ENCODE assay signal across 23 mouse cellular contexts in genomic region chr10:39455344-39455743, GRCm38 (mm10).
DNase-seq lines count a peak whose midpoint lies in the region; ATAC-seq and TF ChIP-seq lines count a peak whose summit lies in the region.
"Had no signal": no experiment of that assay in that cellular context is flagged by ENCODE, and none has a peak within 500 bp of the region (broad histone marks: within the 10 kb centered on the region; RNA-seq: fewer than 3 reads in every experiment).

No protein-coding gene starts in this region.

- H3K36me3 ChIP-seq in embryonic facial prominence, embryonic 15.5 days = no peaks in the 10 kb centered on the region; the same call in 1 of the 2 replicates
- H3K36me3 ChIP-seq in embryonic facial prominence, embryonic 10.5 days (replicated peaks) = peaks cover 3% of the 10 kb centered on the region; the same call in 1 of the 2 replicates
- no peaks in the 10 kb centered on the region for H3K36me3 ChIP-seq in liver, embryonic 12.5 days
- no peaks in the 10 kb centered on the region for H3K36me3 ChIP-seq in liver, postnatal 0 days (replicated peaks; ENCODE audit: insufficient read depth, low read length)
- no peaks in the 10 kb centered on the region for H3K36me3 ChIP-seq in macrophage (ENCODE audit: inconsistent target)
- H3K36me3 ChIP-seq in kidney, embryonic 16.5 days (ENCODE audit: insufficient read depth, low read length) = no peaks in the 10 kb centered on the region
- H3K36me3 ChIP-seq: forebrain, embryonic 15.5 days; heart, embryonic 10.5 days; hindbrain, embryonic 12.5 days; intestine, embryonic 15.5 days had no signal

- peak overlapping the region; percentile 17; the same call in 1 of the 2 replicates for H3K27ac ChIP-seq in embryonic facial prominence, embryonic 15.5 days (replicated peaks)
- no peak overlapping the region; the same call in 1 of the 2 replicates for H3K27ac ChIP-seq in embryonic facial prominence, embryonic 10.5 days (replicated peaks)
- peak overlapping the region; percentile 59; the same call in 1 of the 2 replicates for H3K27ac ChIP-seq in liver, embryonic 12.5 days
- H3K27ac ChIP-seq in liver, postnatal 0 days (ENCODE audit: low read depth) = no peak overlapping the region
- peak overlapping the region; percentile 85 for H3K27ac ChIP-seq in bone marrow macrophage, adult 2 months (ENCODE audit: insufficient read depth, low read depth, low read length)
- peak overlapping the region; percentile 88 for H3K27ac ChIP-seq in macrophage
- H3K27ac ChIP-seq in kidney, embryonic 16.5 days (ENCODE audit: low read length) = no peak overlapping the region
- H3K27ac ChIP-seq: forebrain, embryonic 15.5 days; heart, adult 2 months; heart, embryonic 10.5 days; heart, embryonic 13.5 days; hindbrain, embryonic 12.5 days; intestine, embryonic 15.5 days had no signal

- H3K4me1 ChIP-seq in embryonic facial prominence, embryonic 15.5 days = peaks cover 38% of the 10 kb centered on the region
- peaks cover 64% of the 10 kb centered on the region for H3K4me1 ChIP-seq in embryonic facial prominence, embryonic 10.5 days
- peaks cover 72% of the 10 kb centered on the region for H3K4me1 ChIP-seq in liver, embryonic 12.5 days
- peaks cover 7% of the 10 kb centered on the region; the same call in 1 of the 2 replicates for H3K4me1 ChIP-seq in liver, postnatal 0 days (ENCODE audit: insufficient read depth)
- peaks cover 64% of the 10 kb centered on the region for H3K4me1 ChIP-seq in bone marrow macrophage, adult 2 months (ENCODE audit: control insufficient read depth, insufficient read depth, low read length)
- H3K4me1 ChIP-seq in kidney, embryonic 16.5 days (ENCODE audit: insufficient read depth, low read length) = peaks cover 27% of the 10 kb centered on the region

- TF ChIP-seq POLR2A in bone marrow macrophage, adult 2 months (IDR thresholded peaks at IDR 0.05; ENCODE audit: borderline replicate concordance, low read depth, low read length) = no peak

- no peak for TF ChIP-seq EP300 in liver, postnatal 0 days (IDR thresholded peaks at IDR 0.05; ENCODE audit: low read depth)

- no peak overlapping the region for H3K4me2 ChIP-seq in embryonic facial prominence, embryonic 15.5 days (replicated peaks)
- H3K4me2 ChIP-seq in liver, embryonic 12.5 days = no peak overlapping the region
- no peak overlapping the region for H3K4me2 ChIP-seq in liver, postnatal 0 days (ENCODE audit: low read depth, low read length)
- no peak overlapping the region for H3K4me2 ChIP-seq in kidney, embryonic 16.5 days (replicated peaks; ENCODE audit: low read depth, low read length)
- H3K4me2 ChIP-seq: forebrain, embryonic 15.5 days; heart, embryonic 13.5 days; hindbrain, embryonic 12.5 days; intestine, embryonic 15.5 days had no signal

- no peak overlapping the region for H3K9ac ChIP-seq in embryonic facial prominence, embryonic 15.5 days
- no peak overlapping the region for H3K9ac ChIP-seq in liver, embryonic 12.5 days
- H3K9ac ChIP-seq in liver, postnatal 0 days (replicated peaks) = no peak overlapping the region
- H3K9ac ChIP-seq in kidney, embryonic 16.5 days (replicated peaks; ENCODE audit: low read length) = no peak overlapping the region
- H3K9ac ChIP-seq: forebrain, embryonic 15.5 days; heart, embryonic 13.5 days; hindbrain, embryonic 12.5 days; intestine, embryonic 15.5 days had no signal

- no peaks in the 10 kb centered on the region for H3K27me3 ChIP-seq in embryonic facial prominence, embryonic 15.5 days
- H3K27me3 ChIP-seq in embryonic facial prominence, embryonic 10.5 days (replicated peaks; ENCODE audit: low read depth, poor library complexity, severe bottlenecking) = no peaks in the 10 kb centered on the region
- no peaks in the 10 kb centered on the region for H3K27me3 ChIP-seq in liver, embryonic 12.5 days (replicated peaks)
- H3K27me3 ChIP-seq in liver, postnatal 0 days (ENCODE audit: insufficient read depth, low read length) = no peaks in the 10 kb centered on the region
- no peaks in the 10 kb centered on the region for H3K27me3 ChIP-seq in kidney, embryonic 16.5 days (ENCODE audit: insufficient read depth, low read length)
- H3K27me3 ChIP-seq: forebrain, embryonic 15.5 days; heart, embryonic 13.5 days; hindbrain, embryonic 12.5 days; intestine, embryonic 15.5 days had no signal

- TF ChIP-seq CTCF in liver, postnatal 0 days (IDR thresholded peaks at IDR 0.05; ENCODE audit: low read depth) = no peak
- TF ChIP-seq CTCF in bone marrow macrophage, adult 2 months (IDR thresholded peaks at IDR 0.05; ENCODE audit: low read depth, low read length) = no peak

- no peak for ATAC-seq in embryonic facial prominence, embryonic 15.5 days (ENCODE audit: insufficient number of reproducible peaks, low FRiP score, low TSS enrichment, low read depth)
- ATAC-seq in liver, embryonic 12.5 days = no peak
- ATAC-seq in liver, postnatal 0 days = no peak
- no peak for ATAC-seq in kidney, embryonic 16.5 days (ENCODE audit: low FRiP score, low TSS enrichment)
- ATAC-seq: forebrain, embryonic 15.5 days; hindbrain, embryonic 16.5 days; intestine, embryonic 15.5 days had no signal

- no peak overlapping the region for H3K4me3 ChIP-seq in embryonic facial prominence, embryonic 15.5 days (replicated peaks)
- no peak overlapping the region for H3K4me3 ChIP-seq in embryonic facial prominence, embryonic 10.5 days
- no peak overlapping the region for H3K4me3 ChIP-seq in liver, embryonic 12.5 days
- no peak overlapping the region for H3K4me3 ChIP-seq in liver, postnatal 0 days (ENCODE audit: low read depth, low read length)
- no peak overlapping the region for H3K4me3 ChIP-seq in bone marrow macrophage, adult 2 months (ENCODE audit: insufficient read depth, low read length)
- no peak overlapping the region for H3K4me3 ChIP-seq in macrophage (ENCODE audit: inconsistent target)
- no peak overlapping the region for H3K4me3 ChIP-seq in kidney, embryonic 16.5 days (ENCODE audit: low read length)
- H3K4me3 ChIP-seq: forebrain, embryonic 15.5 days; heart, adult 2 months; heart, embryonic 10.5 days; heart, embryonic 13.5 days; hindbrain, embryonic 12.5 days; intestine, embryonic 15.5 days had no signal

- no peaks in the 10 kb centered on the region for H3K9me3 ChIP-seq in embryonic facial prominence, embryonic 15.5 days (replicated peaks)
- no peaks in the 10 kb centered on the region for H3K9me3 ChIP-seq in embryonic facial prominence, embryonic 10.5 days
- no peaks in the 10 kb centered on the region for H3K9me3 ChIP-seq in liver, embryonic 12.5 days (replicated peaks)
- H3K9me3 ChIP-seq in liver, postnatal 0 days (ENCODE audit: low read length) = no peaks in the 10 kb centered on the region
- H3K9me3 ChIP-seq in kidney, embryonic 16.5 days (ENCODE audit: low read length) = no peaks in the 10 kb centered on the region
- H3K9me3 ChIP-seq: forebrain, embryonic 15.5 days; heart, embryonic 10.5 days; heart, embryonic 13.5 days; hindbrain, embryonic 12.5 days; intestine, embryonic 15.5 days had no signal

- H3K79me2 ChIP-seq in macrophage (ENCODE audit: inconsistent target) = peaks cover 4% of the 10 kb centered on the region; the same call in 1 of the 2 replicates

- DNase-seq in embryonic facial prominence, embryonic 10.5 days (ENCODE audit: low spot score) = no peak
- no peak for DNase-seq in liver, postnatal 0 days
- no peak for DNase-seq in embryo, embryonic 11 days
- DNase-seq: adrenal gland, adult 2 months; adrenal gland, postnatal 14 days; cerebellum, adult 11-12 months; cerebellum, adult 8-10 months; cerebellum, postnatal 14 days; gastrocnemius, postnatal 25 days; heart, adult 2 months; heart, postnatal 14 days; heart, postnatal 4 days had no signal

- 61% methylated on average over 4 of the region's 4 CpGs for WGBS in embryonic facial prominence, embryonic 15.5 days
- WGBS in embryonic facial prominence, embryonic 10.5 days = 56% methylated on average over 4 of the region's 4 CpGs
- 50% methylated on average over 4 of the region's 4 CpGs for WGBS in liver, embryonic 12.5 days (ENCODE audit: insufficient replicate concordance)
- WGBS in liver, postnatal 0 days (ENCODE audit: insufficient replicate concordance) = 38% methylated on average over 4 of the region's 4 CpGs
- WGBS in macrophage (ENCODE audit: missing documents) = 59% methylated on average over 4 of the region's 4 CpGs
- 61% methylated on average over 4 of the region's 4 CpGs for WGBS in kidney, embryonic 16.5 days

Comparison
In these comparisons a context has a peak if more than half of its experiments do, and no peak if none do; other contexts are left out.
1. H3K27ac ChIP-seq: peak in embryonic facial prominence, embryonic 15.5 days (single experiment), liver, embryonic 12.5 days (single experiment), bone marrow macrophage, adult 2 months (single experiment) and macrophage (single experiment); none in embryonic facial prominence, embryonic 10.5 days (single experiment), liver, postnatal 0 days (single experiment) and kidney, embryonic 16.5 days (single experiment).